Mouse (Mus musculus): Measurements from ENCODE around the gene Sult3a2.
"Not testable (repeated sequence)": the region's sequence is repeated elsewhere in the genome, so short reads cannot be mapped to it uniquely, and the experiment has no call there.

The Sult3a2 gene

GRCm38 (mm10) chr10:33786604-33787003, at the start of gene Sult3a2:
TSS of gene Sult3a2 (minus strand) at chr10:33786704.
- DNase-seq (ENCODE audit: low read depth, low spot score), result no peak

- DNase-seq (ENCODE audit: low read depth, low spot score), result no peak
These were observed 34.4 kb upstream of the Sult3a2 start for GRCm38 (mm10) chr10:33820892-33821291.

- DNase-seq (ENCODE audit: low read depth, low spot score), result no peak
These were observed 30.4 kb upstream of the Sult3a2 start for GRCm38 (mm10) chr10:33816923-33817322.

- DNase-seq (ENCODE audit: low read depth, low spot score), result no peak
These were observed 27.8 kb upstream of the Sult3a2 start for GRCm38 (mm10) chr10:33814266-33814665.

- no peak for DNase-seq (ENCODE audit: low read depth, low spot score)
These were observed 25.3 kb upstream of the Sult3a2 start for GRCm38 (mm10) chr10:33811807-33812206.

- DNase-seq (ENCODE audit: low read depth, low spot score), result not testable (repeated sequence)
These were observed 10.9 kb upstream of the Sult3a2 start for GRCm38 (mm10) chr10:33797221-33797949.

GRCm38 (mm10) chr10:33796269-33796915, 9.9 kb upstream of the Sult3a2 start:
- DNase-seq (ENCODE audit: low read depth, low spot score), result not testable (repeated sequence)

- DNase-seq (ENCODE audit: low read depth, low spot score), result not testable (repeated sequence)
These were observed 5.7 kb upstream of the Sult3a2 start for GRCm38 (mm10) chr10:33792166-33792565.

- DNase-seq (ENCODE audit: low read depth, low spot score), result no peak
These were observed 1.0 kb upstream of the Sult3a2 start for GRCm38 (mm10) chr10:33787541-33787940.

GRCm38 (mm10) chr10:33735251-33735650, 51.3 kb downstream of the Sult3a2 start:
- DNase-seq (ENCODE audit: low read depth, low spot score), result not testable (repeated sequence)

- DNase-seq (ENCODE audit: low read depth, low spot score), result no peak
These were observed 53.3 kb downstream of the Sult3a2 start for GRCm38 (mm10) chr10:33733241-33733640.

- DNase-seq (ENCODE audit: low read depth, low spot score), result no peak
These were observed 53.9 kb downstream of the Sult3a2 start for GRCm38 (mm10) chr10:33732409-33733185.

GRCm38 (mm10) chr10:33723764-33724163, 62.7 kb downstream of the Sult3a2 start:
- no peak for DNase-seq (ENCODE audit: low read depth, low spot score)

GRCm38 (mm10) chr10:33721827-33722438, 64.6 kb downstream of the Sult3a2 start:
- DNase-seq (ENCODE audit: low read depth, low spot score), result no peak
